Mouse (Mus musculus) adrenal gland, postnatal 25 days (tissue): Measurements from ENCODE around the gene Arpc3. TPM values are rescaled to one million over a fixed set of nuclear protein-coding genes. Genes with fewer than 3 reads are reported as not detected.
"Not testable (repeated sequence)": the region's sequence is repeated elsewhere in the genome, so short reads cannot be mapped to it uniquely, and the experiment has no call there.

Experiments used
- DNase-seq: peaks from one replicate; pipeline ENCODE4 v3.0.0; 2021; ENCODE audit warnings: mixed read lengths
- total RNA-seq: library from RNA; stranded (reverse); gene quantifications from 2 replicates; pipeline ENCODE4 v1.2.3, GENCODE M21; 2021

Arpc3 gene
- total RNA-seq, 1 experiment from 2014 or later: 218 TPM

GRCm38 (mm10) chr5:122439400-122440094, 47.9 kb downstream of the Arpc3 start:
- DNase-seq: no peak

- no peak for DNase-seq
Measured at GRCm38 (mm10) chr5:122440095-122440630, 48.5 kb downstream of the Arpc3 start.

GRCm38 (mm10) chr5:122444492-122444891, 52.8 kb downstream of the Arpc3 start:
- no peak for DNase-seq

GRCm38 (mm10) chr5:122445051-122445610, 53.5 kb downstream of the Arpc3 start:
- no peak for DNase-seq

- no peak for DNase-seq
Measured at GRCm38 (mm10) chr5:122447857-122448256, 56.2 kb downstream of the Arpc3 start.

- DNase-seq: no peak
Measured at GRCm38 (mm10) chr5:122448869-122449268, 57.2 kb downstream of the Arpc3 start.

GRCm38 (mm10) chr5:122449946-122450345, 58.3 kb downstream of the Arpc3 start:
- DNase-seq: no peak

GRCm38 (mm10) chr5:122450913-122451317, 59.2 kb downstream of the Arpc3 start:
- no peak for DNase-seq

GRCm38 (mm10) chr5:122451324-122451723, 59.6 kb downstream of the Arpc3 start:
- no peak for DNase-seq

- DNase-seq: no peak
Measured at GRCm38 (mm10) chr5:122452194-122452593, 60.5 kb downstream of the Arpc3 start.

- DNase-seq: no peak
Measured at GRCm38 (mm10) chr5:122453188-122453587, 61.5 kb downstream of the Arpc3 start.

GRCm38 (mm10) chr5:122454442-122454841, 62.8 kb downstream of the Arpc3 start:
- DNase-seq: no peak

- no peak for DNase-seq
Measured at GRCm38 (mm10) chr5:122454883-122455282, 63.2 kb downstream of the Arpc3 start.

- DNase-seq: no peak
Measured at GRCm38 (mm10) chr5:122455584-122455983, 63.9 kb downstream of the Arpc3 start.

- not testable (repeated sequence) for DNase-seq
Measured at GRCm38 (mm10) chr5:122457054-122457453, 65.4 kb downstream of the Arpc3 start.

- DNase-seq: no peak
Measured at GRCm38 (mm10) chr5:122458066-122458465, 66.4 kb downstream of the Arpc3 start.

GRCm38 (mm10) chr5:122459335-122459734, 67.7 kb downstream of the Arpc3 start:
- no peak for DNase-seq

GRCm38 (mm10) chr5:122460656-122461055, 69.0 kb downstream of the Arpc3 start:
- DNase-seq: no peak

- DNase-seq: no peak
Measured at GRCm38 (mm10) chr5:122461431-122461830, 69.8 kb downstream of the Arpc3 start.
